Mouse (Mus musculus): ENCODE measurements around the gene Gm5416.
"Not testable (repeated sequence)": the region's sequence is repeated elsewhere in the genome, so short reads cannot be mapped to it uniquely, and the experiment has no call there.

Gene Gm5416

GRCm38 (mm10) chr16:36209967-36210453 is at the start of gene Gm5416:
TSS of gene Gm5416 (plus strand) at chr16:36210403.
- CTCF ChIA-PET = no interaction called here

GRCm38 (mm10) chr16:36167841-36168240 is 42.4 kb upstream of the Gm5416 start:
- CTCF ChIA-PET = not testable (repeated sequence)

GRCm38 (mm10) chr16:36176108-36176507 is 34.1 kb upstream of the Gm5416 start:
- CTCF ChIA-PET = no interaction called here

- CTCF ChIA-PET = no interaction called here
These were observed 30.3 kb upstream of the Gm5416 start for GRCm38 (mm10) chr16:36179910-36180309.

GRCm38 (mm10) chr16:36183912-36184311 is 26.3 kb upstream of the Gm5416 start, which contains the start of gene Gm5483:
TSS of gene Gm5483 (plus strand) at chr16:36184212.
- CTCF ChIA-PET = not testable (repeated sequence)

- CTCF ChIA-PET = no interaction called here
These were observed 11.0 kb upstream of the Gm5416 start for GRCm38 (mm10) chr16:36199226-36199625.

GRCm38 (mm10) chr16:36203846-36204245 is 6.4 kb upstream of the Gm5416 start:
- CTCF ChIA-PET = no interaction called here

GRCm38 (mm10) chr16:36205684-36206083 is 4.5 kb upstream of the Gm5416 start:
- CTCF ChIA-PET = not testable (repeated sequence)

- CTCF ChIA-PET = not testable (repeated sequence)
These were observed 11.0 kb downstream of the Gm5416 start, which contains the start of gene 2010005H15Rik for GRCm38 (mm10) chr16:36221168-36221567. TSS of gene 2010005H15Rik (plus strand) at chr16:36221468.

- CTCF ChIA-PET = not testable (repeated sequence)
These were observed 50.4 kb downstream of the Gm5416 start for GRCm38 (mm10) chr16:36260585-36260984.
